Mouse (Mus musculus) stomach, postnatal 0 days (tissue): ENCODE results near the gene Ccdc130.

ENCODE experiments used
- CTCF ChIP-seq: IDR thresholded peaks from 2 replicates; pipeline ENCODE4 v1.5.1; 2016; ENCODE audit warnings: antibody characterized with exemption, low read depth, mild to moderate bottlenecking, moderate library complexity
- EP300 ChIP-seq: optimal IDR thresholded peaks from 2 replicates; pipeline ENCODE3; 2016; ENCODE audit warnings: antibody characterized with exemption

GRCm38 (mm10) chr8:84303951-84304350 lies 33.8 kb upstream of the Ccdc130 start:
- TF ChIP-seq CTCF (no peak), EP300 (no peak)
